ENCODE assay signal across 18 mouse cellular contexts in the genomic region with DNA sequence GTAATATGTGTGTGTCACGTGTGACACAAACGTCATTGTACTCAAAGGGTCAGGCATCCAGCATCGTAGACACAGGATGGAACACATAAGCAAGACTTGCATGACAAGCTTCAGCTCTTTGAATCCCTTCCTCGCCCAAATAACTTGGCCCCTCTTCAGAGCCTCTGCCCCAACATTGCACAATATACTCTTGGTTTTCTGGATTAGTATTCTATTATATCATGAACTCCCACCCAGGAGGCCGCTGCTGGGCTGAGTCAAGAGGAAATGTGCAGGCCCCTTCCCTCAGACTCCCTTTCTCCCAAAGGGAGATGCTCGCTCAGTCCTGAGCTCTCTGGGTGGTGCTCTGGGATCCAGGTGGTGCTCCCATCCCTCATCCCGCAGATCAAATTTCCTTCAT. TPM values are rescaled to one million over a fixed set of nuclear protein-coding genes. Genes with fewer than 3 reads are reported as not detected.
"Had no signal": no experiment of that assay in that cellular context is flagged by ENCODE, and none has a peak within 500 bp of the region (broad histone marks: within the 10 kb centered on the region; RNA-seq: fewer than 3 reads in every experiment).

No protein-coding gene starts in this region.

- H3K9me3 ChIP-seq: limb, embryonic 10.5 days; limb, embryonic 13.5 days; liver, embryonic 12.5 days; liver, embryonic 15.5 days had no signal

- H3K27me3 ChIP-seq: limb, embryonic 13.5 days; liver, embryonic 12.5 days; liver, embryonic 15.5 days had no signal

- H3K27ac ChIP-seq: layer of hippocampus, adult 2 months; limb, embryonic 10.5 days; limb, embryonic 13.5 days; liver, embryonic 12.5 days; liver, embryonic 15.5 days had no signal

- H3K4me1 ChIP-seq: limb, embryonic 10.5 days; liver, embryonic 12.5 days had no signal

- H3K4me2 ChIP-seq: limb, embryonic 13.5 days; liver, embryonic 12.5 days; liver, embryonic 15.5 days; midbrain, embryonic 11.5 days had no signal

- ATAC-seq: liver, embryonic 12.5 days had no signal

- H3K9ac ChIP-seq: limb, embryonic 13.5 days; liver, embryonic 12.5 days; liver, embryonic 15.5 days had no signal

- DNase-seq: kidney, adult 2 months; kidney, postnatal 25 days; layer of hippocampus, adult 9-11 months; liver; lung, adult 2 months; lung, postnatal 10 days; lung, postnatal 4 days; midbrain, embryonic 14.5 days; right cerebral cortex, postnatal 4 days; thymus, postnatal 25 days had no signal

- H3K4me3 ChIP-seq: layer of hippocampus, adult 2 months; limb, embryonic 10.5 days; limb, embryonic 13.5 days; liver, embryonic 12.5 days; liver, embryonic 15.5 days had no signal

RNA-seq across cellular contexts. Expression of a gene that starts 28.7 kb away (rescaled TPM):
- total RNA-seq: megakaryocyte progenitor cell, adult 5-6 weeks; megakaryocyte-erythroid progenitor cell, adult 5-6 weeks had no signal
